Mouse (Mus musculus) lung, adult 2 months (tissue): ENCODE measurements around the gene Tcea2. TPM values are rescaled to one million over a fixed set of nuclear protein-coding genes. Genes with fewer than 3 reads are reported as not detected.

Experiments
- DNase-seq: peaks from one replicate; pipeline ENCODE4 v3.0.0; 2022
- H3K4me1 ChIP-seq: fragments of 200-500 bp; 2 replicates; pipeline ENCODE4 v1.6.1; 2011; ENCODE audit warnings: low read length; ENCODE audit not compliant: control insufficient read depth, insufficient read depth
- H3K4me3 ChIP-seq: fragments of 200-500 bp; replicated peaks from 2 replicates; pipeline ENCODE3; 2011; ENCODE audit warnings: low read depth, mild to moderate bottlenecking, control low read depth, low read length; ENCODE audit errors: extremely low read depth
- CTCF ChIP-seq: fragments of 200-500 bp; IDR thresholded peaks from 2 replicates; pipeline ENCODE4 v1.5.1; 2011; ENCODE audit warnings: mild to moderate bottlenecking, low read length, control low read depth; ENCODE audit not compliant: insufficient read depth
- POLR2A ChIP-seq: fragments of 200-500 bp; IDR thresholded peaks from 2 replicates; pipeline ENCODE4 v1.6.1; 2011; ENCODE audit warnings: low read depth, mild to moderate bottlenecking, control low read depth, low read length, borderline replicate concordance; ENCODE audit errors: extremely low read depth
- WGBS: fragments of 180-500 bp; shearing (Covaris S2); methylation state at CpG from one replicate; pipeline ENCODE4 v1.1.7; 2018; 5-methylcytosine and 5-hydroxymethylcytosine counted together
- polyA plus RNA-seq: library from polyadenylated mRNA; depleted of rRNA; stranded (reverse); fragments of >200 nt; gene quantifications from 2 replicates; pipeline ENCODE4 v1.2.3, GENCODE M21; 2012

Tcea2 gene
- polyA plus RNA-seq, 1 experiment, result 15.7 TPM

DNA sequence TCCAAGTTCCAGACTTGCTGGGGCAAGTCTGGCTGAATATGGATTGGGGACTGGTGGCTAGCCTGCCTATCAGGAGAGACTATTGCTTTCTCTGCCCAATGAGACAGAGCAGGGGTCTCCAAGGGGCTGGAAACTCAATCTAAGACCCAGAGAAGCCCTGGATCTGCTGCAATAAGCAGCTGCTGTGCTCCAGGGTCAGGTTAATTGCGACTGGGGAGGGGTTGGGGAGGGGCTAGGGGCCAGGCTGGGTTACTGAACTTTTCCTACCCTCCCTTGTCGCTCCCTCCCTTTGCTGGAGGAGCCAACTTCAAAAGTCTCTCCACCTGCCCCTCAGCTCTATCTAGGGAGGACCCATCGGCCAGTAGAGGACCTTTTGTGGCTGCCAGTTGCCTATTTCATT, 23.4 kb upstream of the Tcea2 start, which contains the start of gene Gm29797:
Gene Gm29797 (plus strand): TSS at position 301 of the 400 bp plus-strand sequence.
- no peak for DNase-seq
- H3K4me3 ChIP-seq, result no peak within 1 kb of the TSS
- peaks cover 9% of the 10 kb centered on the region; the same call in 1 of the 2 replicates for H3K4me1 ChIP-seq
- 84% methylated on average over 3 of the region's 3 CpGs for WGBS
- TF ChIP-seq CTCF (no peak), POLR2A (no peak)

DNA sequence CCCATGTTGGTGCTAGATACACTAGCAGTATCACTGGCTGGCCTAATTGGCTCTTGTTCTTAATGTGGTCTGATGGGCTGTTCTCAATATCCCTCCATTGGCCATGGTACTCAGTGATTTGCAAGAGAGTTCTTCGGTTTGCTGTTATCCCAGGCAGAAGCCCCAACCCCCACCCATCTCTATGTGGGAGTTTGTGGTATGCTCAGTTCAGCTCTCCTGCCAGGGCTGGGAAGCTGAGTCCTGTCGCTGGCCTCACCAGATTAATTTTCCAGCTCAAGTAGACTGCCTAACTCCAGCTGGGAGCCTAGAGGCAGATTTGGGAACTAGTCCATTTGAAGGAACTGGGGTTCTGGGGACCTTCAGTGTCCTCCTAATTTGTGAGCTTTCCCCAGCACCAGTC, 22.7 kb upstream of the Tcea2 start:
- WGBS, result 78% methylated on average over 2 of the region's 2 CpGs
- TF ChIP-seq POLR2A (no peak), CTCF (no peak)

DNA sequence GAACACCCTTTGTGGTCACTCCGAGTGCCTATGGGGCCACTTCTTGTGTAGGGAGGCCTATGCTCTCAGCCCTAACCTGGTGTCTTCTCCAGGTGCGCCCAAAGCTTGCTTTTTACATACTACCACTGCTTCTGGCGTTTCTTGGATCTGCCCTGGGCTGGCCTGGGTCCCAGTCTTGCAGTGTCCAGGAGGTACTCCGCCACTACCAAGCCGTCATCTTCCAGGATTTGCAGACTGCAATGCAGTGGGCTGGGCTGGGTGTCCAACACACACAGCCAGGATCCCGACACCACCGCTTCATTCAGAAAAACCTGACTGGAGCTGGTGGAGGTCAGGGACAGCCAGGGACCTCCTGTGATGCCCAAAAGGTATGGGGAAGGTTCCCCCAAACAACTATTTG, 21.6 kb upstream of the Tcea2 start:
- Histone ChIP-seq H3K4me1 (peaks cover 22% of the 10 kb centered on the region), H3K4me3 (no peak overlapping the region)
- TF ChIP-seq CTCF (no peak), POLR2A (no peak)
- no peak for DNase-seq
- 81% methylated on average over 7 of the region's 7 CpGs for WGBS

More for the DNA sequence above, 22.7 kb upstream of the Tcea2 start:
- Histone ChIP-seq H3K4me3 (no peak overlapping the region), H3K4me1 (peaks cover 14% of the 10 kb centered on the region)
- DNase-seq, result no peak

DNA sequence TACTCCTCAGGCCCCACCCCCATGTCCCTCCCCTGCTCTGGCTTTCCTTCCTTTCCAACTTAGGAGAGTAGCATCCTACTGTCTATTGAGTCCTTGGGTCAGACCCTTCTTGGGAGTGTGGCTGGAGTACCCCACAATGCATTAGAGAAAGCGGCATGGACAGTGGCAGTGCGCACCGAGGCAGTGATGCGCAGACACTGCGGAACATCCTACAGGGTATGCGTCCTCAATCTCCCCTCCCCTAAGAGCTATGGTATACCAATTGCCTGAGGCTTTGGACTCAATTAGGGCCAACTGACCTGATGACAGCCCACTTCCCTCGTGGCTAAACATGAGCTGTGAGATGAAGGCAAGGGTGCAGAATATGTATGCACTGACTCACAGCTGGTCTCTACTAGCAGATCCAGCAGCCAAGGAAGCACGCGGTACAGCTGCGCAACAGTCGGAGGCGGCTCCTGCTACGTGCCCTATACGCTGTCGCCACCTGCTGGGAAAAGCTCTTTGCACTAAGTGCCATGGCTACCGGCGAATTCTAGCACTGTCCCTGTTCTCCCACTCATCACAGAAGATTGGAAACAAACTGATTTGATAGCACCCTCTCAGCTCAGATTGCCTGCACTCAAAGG, 21.1 kb upstream of the Tcea2 start:
- WGBS, result 37% methylated on average over 17 of the region's 17 CpGs
- peak; percentile 55 for DNase-seq
- Histone ChIP-seq H3K4me3 (no peak overlapping the region), H3K4me1 (peaks cover 24% of the 10 kb centered on the region)
- TF ChIP-seq CTCF, result peak; percentile 57
- no peak for TF ChIP-seq POLR2A

DNA sequence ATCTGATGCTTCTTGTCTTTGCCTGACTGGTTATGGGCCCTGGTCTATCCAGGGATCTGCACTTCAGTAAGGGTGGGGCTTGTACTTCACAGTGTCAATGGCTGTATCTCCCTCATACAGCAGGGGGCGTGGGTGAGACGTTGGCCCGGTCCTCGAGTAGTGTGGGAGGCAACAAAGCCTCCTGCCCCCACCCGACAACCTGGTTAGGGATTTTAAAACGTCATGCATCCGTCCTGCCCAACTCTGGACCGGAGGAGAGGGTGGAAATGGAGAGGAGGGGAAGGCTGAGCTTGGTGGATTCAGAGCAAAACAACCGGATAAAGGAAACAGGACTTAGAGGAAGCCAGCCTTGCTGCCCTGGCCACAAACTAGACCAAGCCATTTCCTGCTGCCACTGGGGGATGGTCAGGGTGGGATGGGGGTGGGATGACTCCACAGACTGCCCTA, 20.5 kb upstream of the Tcea2 start:
- WGBS, result 5% methylated on average over 9 of the region's 9 CpGs
- DNase-seq, result peak; percentile 82
- TF ChIP-seq CTCF, result peak; percentile 88
- TF ChIP-seq POLR2A, result no peak

DNA sequence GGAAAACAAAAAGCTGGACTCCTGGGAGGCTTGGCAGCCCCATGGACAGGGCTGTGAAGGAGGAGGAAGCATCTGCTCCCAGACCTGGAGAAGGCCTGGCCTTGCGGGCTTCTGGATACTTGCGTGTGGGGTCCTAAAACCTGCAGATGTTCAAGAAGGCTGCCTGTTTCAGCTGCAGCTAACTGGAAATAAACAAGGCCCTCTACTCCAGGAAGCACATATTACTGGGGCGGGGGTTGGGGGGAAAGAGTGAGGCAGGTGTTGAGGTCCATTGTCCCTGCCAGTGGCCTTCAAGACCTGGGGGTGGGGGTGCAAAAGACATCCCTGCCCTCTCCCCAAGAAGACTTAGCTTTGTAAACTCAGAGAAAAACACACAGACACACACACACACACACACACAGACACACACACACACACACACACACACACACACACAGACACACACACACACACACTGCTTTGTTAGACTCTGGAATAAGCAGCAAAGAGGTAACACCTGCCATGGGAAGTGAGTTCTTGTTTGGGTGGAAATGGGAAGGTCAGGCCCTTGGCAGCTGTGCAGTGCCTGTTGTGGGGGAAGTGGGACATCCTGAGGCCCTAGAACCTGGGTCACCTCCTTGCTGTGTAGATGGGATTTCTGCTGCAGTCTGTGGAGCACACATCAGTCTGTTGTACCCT, 17.4 kb upstream of the Tcea2 start:
- TF ChIP-seq POLR2A (no peak), CTCF (no peak)
- WGBS, result 59% methylated on average over 3 of the region's 3 CpGs
- Histone ChIP-seq H3K4me1 (peaks cover 24% of the 10 kb centered on the region), H3K4me3 (no peak overlapping the region)
- no peak for DNase-seq

More for the DNA sequence above, 20.5 kb upstream of the Tcea2 start:
- Histone ChIP-seq H3K4me1 (peaks cover 24% of the 10 kb centered on the region), H3K4me3 (no peak overlapping the region)

DNA sequence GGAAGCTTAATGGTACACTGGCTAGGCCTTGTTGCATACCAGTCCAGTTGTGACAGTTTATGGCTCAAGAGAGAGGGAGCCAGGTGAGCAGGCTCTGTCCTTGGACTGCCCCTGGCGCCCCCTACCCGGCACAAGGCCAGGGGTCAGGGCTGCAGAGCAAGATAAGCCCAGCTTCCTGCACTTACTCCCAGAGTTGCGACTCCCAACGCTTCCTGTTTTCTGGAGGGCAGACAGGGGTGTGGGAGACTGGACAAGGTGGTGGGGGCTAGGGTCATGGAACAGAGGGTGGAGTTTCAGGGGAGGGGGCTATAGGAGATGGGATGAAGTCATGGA, 16.8 kb upstream of the Tcea2 start:
- TF ChIP-seq CTCF (no peak), POLR2A (no peak)
- WGBS, result 24% methylated on average over 4 of the region's 4 CpGs
- Histone ChIP-seq H3K4me3 (no peak overlapping the region), H3K4me1 (peaks cover 24% of the 10 kb centered on the region)
- peak; percentile 59 for DNase-seq

DNA sequence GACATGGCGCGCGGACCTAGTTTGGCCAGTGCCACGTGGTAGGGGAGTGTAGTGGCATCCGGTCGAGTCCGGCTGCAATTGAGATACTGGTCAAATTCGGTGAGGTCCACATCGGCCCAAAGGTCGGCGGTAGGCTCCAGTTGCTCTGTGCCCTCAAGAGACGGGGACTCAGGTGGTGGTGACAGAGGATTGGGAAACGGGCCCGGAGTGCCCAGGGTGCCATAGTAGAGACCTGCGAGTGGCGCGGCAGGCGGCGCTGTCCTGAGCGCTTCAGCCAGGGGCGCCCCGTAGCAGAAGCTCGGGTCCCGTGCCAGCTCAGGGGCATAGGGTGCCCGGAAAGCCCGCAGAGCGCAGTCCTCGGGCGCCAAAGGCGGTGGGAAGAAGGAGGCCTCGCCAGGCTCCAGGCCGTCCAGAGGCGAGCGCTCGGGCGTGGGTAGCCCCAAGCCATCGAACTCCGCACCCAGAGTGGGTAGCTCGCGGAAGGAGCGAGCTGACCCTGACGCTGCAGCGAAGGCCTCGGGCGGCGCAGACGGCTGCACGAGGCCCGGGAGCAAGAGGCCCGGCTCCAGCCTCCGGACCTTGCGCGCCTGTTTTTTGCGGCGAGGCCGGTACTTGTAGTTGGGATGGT, 9.7 kb upstream of the Tcea2 start:
- WGBS, result 5% methylated on average over 56 of the region's 56 CpGs
- DNase-seq, result peak; percentile 36
- H3K4me1 ChIP-seq, result peaks cover 20% of the 10 kb centered on the region; the same call in 1 of the 2 replicates
- H3K4me3 ChIP-seq, result peak overlapping the region; percentile 64
- TF ChIP-seq CTCF (no peak), POLR2A (peak; percentile 60; the same call in 1 of the 2 replicates)

DNA sequence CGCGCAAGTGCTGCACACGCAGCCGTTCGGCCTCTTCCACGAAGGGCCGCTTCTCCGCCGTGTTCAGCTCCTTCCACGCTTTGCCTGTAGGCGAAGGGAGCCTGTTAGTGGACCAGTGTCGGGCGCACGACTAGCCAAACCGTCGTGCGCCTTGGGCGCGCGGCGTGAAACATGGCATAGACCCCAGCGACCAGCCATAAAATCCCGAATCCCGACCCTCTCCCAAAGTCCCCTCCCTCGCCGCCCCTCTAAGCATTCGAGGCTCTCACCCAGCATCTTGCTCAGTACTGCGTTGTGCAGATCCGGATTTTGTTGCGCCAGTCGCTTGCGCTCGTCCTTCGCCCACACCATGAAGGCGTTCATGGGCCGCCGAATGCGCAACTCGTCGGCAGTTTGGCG, 9.2 kb upstream of the Tcea2 start:
- peaks cover 20% of the 10 kb centered on the region; the same call in 1 of the 2 replicates for H3K4me1 ChIP-seq
- no peak for DNase-seq
- peak; percentile 4; the same call in 1 of the 2 replicates for TF ChIP-seq POLR2A
- no peak for TF ChIP-seq CTCF
- H3K4me3 ChIP-seq, result peak overlapping the region; percentile 64
- WGBS, result 2% methylated on average over 41 of the region's 41 CpGs
